Mouse (Mus musculus): ENCODE measurements around the gene Crnkl1. TPM values are rescaled to one million over a fixed set of nuclear protein-coding genes. Genes with fewer than 3 reads are reported as not detected.
A peak's percentile ranks its signal among the peaks of the same experiment; 100 is the strongest.
"Not testable (repeated sequence)": the region's sequence is repeated elsewhere in the genome, so short reads cannot be mapped to it uniquely, and the experiment has no call there.

Gene Crnkl1
- total RNA-seq, 2 experiments from 2014 or later: 13.3 to 18.0 TPM

- TF ChIP-seq CTCF (IDR thresholded peaks at IDR 0.05): peak; percentile 75
- H3K27ac ChIP-seq: no peak overlapping the region
- intact Hi-C loops (cut with DNase I): loop anchor here (2.0 to 10.0 kb wide), 2 partner anchors 427 to 457 kb away; no protein-coding TSS in a partner anchor
- H3K4me3 ChIP-seq: no peak overlapping the region
- DNase-seq: no peak
Observed at GRCm38 (mm10) chr2:145957450-145957849, 22.6 kb upstream of the Crnkl1 start.

DNA sequence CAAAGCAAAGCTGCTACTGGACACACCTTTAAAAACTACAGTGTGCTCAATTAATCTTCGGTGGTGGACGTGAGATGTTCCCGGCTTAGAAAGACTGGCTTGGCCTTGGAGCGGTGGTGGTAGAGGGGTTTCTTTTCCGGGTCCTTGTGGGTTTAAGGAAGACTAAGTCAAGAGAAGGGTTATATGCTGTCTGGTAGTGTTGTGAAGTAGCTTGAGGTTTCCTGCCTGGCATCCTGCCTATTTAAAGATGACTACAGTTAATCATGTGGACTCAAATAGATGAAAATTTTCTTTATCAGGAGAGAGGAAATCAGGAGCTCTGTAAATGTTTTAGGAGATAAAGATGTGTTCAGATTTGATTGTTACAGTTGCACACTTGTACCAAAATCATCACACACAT is 21.5 kb upstream of the Crnkl1 start:
- no peak overlapping the region for H3K4me3 ChIP-seq
- no peak for TF ChIP-seq CTCF (IDR thresholded peaks at IDR 0.05)
- intact Hi-C loops (cut with DNase I): loop anchor here (2.0 to 10.0 kb wide), 2 partner anchors 428 to 458 kb away; no protein-coding TSS in a partner anchor
- no peak for DNase-seq
- no peak overlapping the region for H3K27ac ChIP-seq

GRCm38 (mm10) chr2:145955844-145956243 is 21.0 kb upstream of the Crnkl1 start:
- DNase-seq: no peak
- TF ChIP-seq CTCF (IDR thresholded peaks at IDR 0.05): no peak
- no peak overlapping the region for H3K27ac ChIP-seq
- H3K4me3 ChIP-seq: no peak overlapping the region
- intact Hi-C loops (cut with DNase I): loop anchor here (2.0 to 10.0 kb wide), 2 partner anchors 429 to 459 kb away; no protein-coding TSS in a partner anchor

- DNase-seq: no peak
- intact Hi-C loops (cut with DNase I): loop anchor here (10.0 kb wide), 1 partner anchor 432 kb away; no protein-coding TSS in a partner anchor
- no peak for TF ChIP-seq CTCF (IDR thresholded peaks at IDR 0.05)
- no peak overlapping the region for H3K4me3 ChIP-seq
- H3K27ac ChIP-seq: no peak overlapping the region
Observed at GRCm38 (mm10) chr2:145952726-145953125, 17.9 kb upstream of the Crnkl1 start.

- intact Hi-C loops (cut with DNase I): loop anchor here (10.0 kb wide), 1 partner anchor 435 kb away; no protein-coding TSS in a partner anchor
- Histone ChIP-seq H3K4me3 (no peak overlapping the region), H3K27ac (no peak overlapping the region)
- no peak for TF ChIP-seq CTCF (IDR thresholded peaks at IDR 0.05)
- no peak for DNase-seq
Observed at GRCm38 (mm10) chr2:145950239-145950638, 15.4 kb upstream of the Crnkl1 start.

DNA sequence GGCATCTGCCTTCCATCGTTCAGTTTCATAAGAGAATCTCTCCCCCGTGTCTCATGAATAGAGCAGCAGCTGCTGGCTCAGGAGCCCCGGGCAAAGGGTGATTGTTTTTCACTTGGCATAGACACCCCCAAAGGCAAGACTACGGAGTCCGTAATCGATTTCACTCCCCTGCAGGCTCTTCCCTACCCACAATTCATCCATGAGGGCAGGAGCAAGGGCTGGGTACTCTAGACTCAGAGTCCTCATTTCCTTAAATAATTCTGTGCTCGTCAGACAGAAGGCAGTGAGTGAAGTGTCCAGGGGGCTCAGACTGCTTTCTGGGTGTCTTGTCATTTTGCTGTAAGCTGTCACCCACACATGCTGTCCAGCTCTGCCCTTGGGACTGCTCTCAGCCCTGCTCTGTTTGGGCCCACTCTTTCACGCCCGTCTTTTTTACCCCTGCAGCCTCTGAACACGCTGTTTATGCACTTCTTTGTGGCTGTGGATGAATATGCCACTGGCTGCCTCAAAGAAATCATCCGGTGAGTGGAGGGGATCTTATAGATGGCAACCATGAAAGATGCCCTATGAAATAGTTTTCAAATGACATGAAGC is 14.8 kb upstream of the Crnkl1 start:
- no peak for TF ChIP-seq CTCF (IDR thresholded peaks at IDR 0.05)
- intact Hi-C loops (cut with DNase I): loop anchor here (10.0 kb wide), 1 partner anchor 435 kb away; no protein-coding TSS in a partner anchor
- Histone ChIP-seq H3K4me3 (no peak overlapping the region), H3K27ac (no peak overlapping the region)
- DNase-seq: no peak

- intact Hi-C loops (cut with DNase I): no loop called here
- no peak for TF ChIP-seq CTCF (IDR thresholded peaks at IDR 0.05)
Observed at GRCm38 (mm10) chr2:145948402-145948954, 13.7 kb upstream of the Crnkl1 start.

DNA sequence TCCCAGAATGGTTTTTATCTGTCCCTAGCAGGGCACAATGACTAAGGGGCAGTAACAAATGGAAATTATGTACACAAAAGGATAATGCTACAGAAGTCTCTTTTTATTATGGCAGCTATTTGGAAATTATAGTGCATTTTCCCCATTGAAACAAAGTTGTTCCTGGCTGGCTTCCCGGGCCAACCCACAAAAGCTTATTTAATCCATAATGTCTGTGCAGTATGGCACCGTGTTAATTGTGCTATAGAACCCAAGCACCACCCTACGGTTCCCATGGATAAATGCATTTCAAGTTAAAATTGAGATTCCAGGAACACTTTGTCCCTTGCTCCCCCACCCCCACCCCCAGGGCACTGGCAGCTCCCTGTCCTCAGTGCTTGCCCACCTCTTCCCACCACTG is 9.5 kb upstream of the Crnkl1 start:
- no peak for DNase-seq
- intact Hi-C loops (cut with DNase I): no loop called here
- H3K27ac ChIP-seq: no peak overlapping the region
- no peak for TF ChIP-seq CTCF (IDR thresholded peaks at IDR 0.05)
- no peak overlapping the region for H3K4me3 ChIP-seq

More at GRCm38 (mm10) chr2:145948402-145948954, 13.7 kb upstream of the Crnkl1 start:
- Histone ChIP-seq H3K27ac (no peak overlapping the region), H3K4me3 (no peak overlapping the region)
- DNase-seq: no peak

DNA sequence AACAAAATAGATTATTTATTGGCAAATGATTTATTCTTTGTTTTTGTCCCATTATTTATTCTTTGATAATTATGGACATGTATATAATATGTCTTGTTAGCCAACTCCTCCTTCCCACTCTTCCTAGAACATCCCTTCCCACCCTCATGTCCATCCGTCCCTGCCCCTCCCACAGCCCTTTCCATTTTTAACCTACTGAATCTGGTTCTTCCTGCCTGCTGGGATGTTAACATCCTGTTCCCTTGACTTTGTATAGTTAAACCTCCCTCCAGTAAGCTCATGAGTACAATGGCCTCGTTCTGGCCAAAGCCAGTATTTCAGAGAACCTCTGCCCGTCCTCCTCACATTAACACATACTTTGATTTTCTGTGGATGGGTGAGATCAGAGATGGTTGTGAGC is 6.6 kb upstream of the Crnkl1 start:
- intact Hi-C loops (cut with DNase I): no loop called here
- Histone ChIP-seq H3K27ac (no peak overlapping the region), H3K4me3 (no peak overlapping the region)
- TF ChIP-seq CTCF (IDR thresholded peaks at IDR 0.05): no peak
- DNase-seq: no peak

DNA sequence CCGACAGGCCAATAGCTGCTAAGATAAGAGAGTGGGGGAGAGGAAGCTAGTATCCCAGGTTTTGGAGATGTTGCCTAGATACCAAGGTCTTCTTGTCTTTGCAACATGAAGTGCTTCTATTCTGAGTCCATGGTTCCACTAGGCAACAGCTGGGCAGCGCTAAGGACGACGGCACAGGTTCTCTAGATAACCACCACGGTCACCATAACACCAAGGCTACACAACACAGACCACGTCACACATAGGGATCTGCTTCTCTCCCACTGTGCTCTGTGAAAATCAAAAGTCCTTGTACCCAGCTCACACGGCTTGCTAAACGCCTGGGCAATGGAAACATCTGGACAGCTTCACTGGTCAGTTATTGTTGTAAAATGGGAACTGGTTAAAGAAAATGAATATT is 2.2 kb upstream of the Crnkl1 start:
- H3K4me3 ChIP-seq: no peak overlapping the region
- intact Hi-C loops (cut with DNase I): no loop called here
- H3K27ac ChIP-seq: no peak overlapping the region
- DNase-seq: no peak
- no peak for TF ChIP-seq CTCF (IDR thresholded peaks at IDR 0.05)

- no peak overlapping the region for H3K4me3 ChIP-seq
- peak; percentile 32 for TF ChIP-seq CTCF (IDR thresholded peaks at IDR 0.05)
- H3K27ac ChIP-seq: no peak overlapping the region
- intact Hi-C loops (cut with DNase I): no loop called here
- no peak for DNase-seq
Observed at GRCm38 (mm10) chr2:145920941-145921650, 13.7 kb downstream of the Crnkl1 start.

DNA sequence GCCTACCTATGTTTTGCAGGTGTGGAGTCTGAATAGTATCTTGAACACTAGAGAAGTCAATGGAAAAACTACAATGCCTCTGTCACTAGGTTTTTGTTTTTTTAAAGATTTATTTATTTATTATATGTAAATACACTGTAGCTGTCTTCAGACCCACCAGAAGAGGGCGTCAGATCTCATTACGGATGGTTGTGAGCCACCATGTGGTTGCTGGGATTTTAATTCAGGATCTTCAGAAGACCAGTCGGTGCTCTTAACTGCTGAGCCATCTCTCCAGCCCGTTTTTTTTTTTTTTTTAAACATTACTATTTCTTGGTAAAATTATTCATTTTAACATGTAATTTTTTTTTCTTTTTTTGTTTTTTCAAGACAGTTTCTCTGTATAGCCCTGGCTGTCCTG is 28.9 kb downstream of the Crnkl1 start:
- peak; percentile 54 for TF ChIP-seq CTCF (IDR thresholded peaks at IDR 0.05)
- DNase-seq; intact Hi-C loops (cut with DNase I); H3K4me3 ChIP-seq; H3K27ac ChIP-seq: not testable (repeated sequence)

- intact Hi-C loops (cut with DNase I): no loop called here
Observed at GRCm38 (mm10) chr2:145905156-145905555, 29.7 kb downstream of the Crnkl1 start.

More at GRCm38 (mm10) chr2:145905156-145905555, 29.7 kb downstream of the Crnkl1 start:
- Histone ChIP-seq H3K4me3 (no peak overlapping the region), H3K27ac (no peak overlapping the region)
- TF ChIP-seq CTCF (IDR thresholded peaks at IDR 0.05): no peak
- DNase-seq: no peak

All from gastrocnemius, adult 2 months (tissue).